Mouse (Mus musculus): ENCODE measurements around the gene Ly6g6d.

DNA sequence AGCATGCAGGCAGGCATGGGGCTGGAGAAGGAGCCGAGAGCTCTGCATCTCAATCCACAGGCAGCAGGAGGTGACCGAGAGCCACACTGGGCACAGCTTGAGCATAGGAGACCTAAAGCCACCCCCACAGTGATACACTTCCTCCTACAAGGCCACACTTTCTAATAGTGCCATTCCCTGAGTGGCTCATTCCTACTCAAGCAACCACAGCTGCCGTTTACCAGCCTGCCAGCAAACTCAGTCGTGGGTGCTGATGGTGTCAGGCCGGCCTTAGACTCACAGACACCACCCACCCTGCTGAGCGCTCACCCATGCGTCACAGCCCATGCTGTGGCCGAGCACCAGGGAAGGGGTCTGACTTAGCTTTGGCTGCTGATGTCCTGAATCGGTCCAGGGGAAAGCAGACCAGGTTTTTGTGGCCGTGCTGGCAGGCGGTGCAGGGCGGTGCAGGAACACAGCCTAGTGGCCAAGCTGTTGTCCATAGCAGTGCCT is 19.3 kb upstream of the Ly6g6d start:
- TF ChIP-seq CTCF (IDR thresholded peaks at IDR 0.05; ENCODE audit: insufficient read depth, low read depth, low read length) (no peak), POLR2A (IDR thresholded peaks at IDR 0.05; ENCODE audit: insufficient read depth, low read depth, low read length) (no peak)

Measured in olfactory bulb, adult 2 months (tissue).